Mouse (Mus musculus) neutrophil, adult 65 days (primary cell): ENCODE measurements around the gene Spats1. TPM values are rescaled to one million over a fixed set of nuclear protein-coding genes. Genes with fewer than 3 reads are reported as not detected.

Experiments used
- total RNA-seq: library from RNA; stranded (reverse); gene quantifications from 2 replicates; pipeline ENCODE4 v1.2.4, GENCODE M21; 2023

Spats1 gene
- not detected in 2 replicates for total RNA-seq

GRCm38 (mm10) chr17:45474669-45475465, at the start of gene Spats1:
Gene Spats1 (minus strand): TSS chr17:45475415.

GRCm38 (mm10) chr17:45523263-45523662, 48.0 kb upstream of the Spats1 start, which contains the start of gene Tcte1:
Gene Tcte1 (plus strand): TSS chr17:45523434.

GRCm38 (mm10) chr17:45506700-45507189, 31.5 kb upstream of the Spats1 start, which contains the start of gene Aars2:
Gene Aars2 (plus strand): TSS chr17:45506841.

GRCm38 (mm10) chr17:45433419-45434261, 41.6 kb downstream of the Spats1 start, which contains the start of gene Cdc5l:
Gene Cdc5l (minus strand): TSS chr17:45433737.

Other genes with a start within 250 kb of the Spats1 start
- gene Cdc5l, start 41.7 kb downstream of the Spats1 start, total RNA-seq: 57.2 and 64.9 TPM in 2 replicates
- 4.8 TPM in 2 replicates for gene Aars2, start 31.4 kb upstream of the Spats1 start, total RNA-seq
- gene Tcte1, start 48.0 kb upstream of the Spats1 start, total RNA-seq: not detected in 2 replicates
- 0.09 TPM in 1 of 2 replicates, not detected in the other for gene Tmem151b, start 74.3 kb upstream of the Spats1 start, total RNA-seq
- 64.3 and 78.1 TPM in 2 replicates for gene Nfkbie, start 80.3 kb upstream of the Spats1 start, total RNA-seq
- 30.4 and 35.4 TPM in 2 replicates for gene Slc35b2, start 88.5 kb upstream of the Spats1 start, total RNA-seq
- gene Hsp90ab1, start 97.9 kb upstream of the Spats1 start, total RNA-seq: 435 and 451 TPM in 2 replicates
- 16.9 and 20.1 TPM in 2 replicates for gene Slc29a1, start 124.2 kb upstream of the Spats1 start, total RNA-seq
- gene Mymx, start 126.7 kb upstream of the Spats1 start, total RNA-seq: not detected in 2 replicates
- 1.0 and 4.6 TPM in 2 replicates for gene Capn11, start 183.9 kb upstream of the Spats1 start, total RNA-seq
- 22.0 and 29.5 TPM in 2 replicates for gene Mrpl14, start 210.9 kb upstream of the Spats1 start, total RNA-seq
- 27.4 and 43.8 TPM in 2 replicates for gene Tmem63b, start 211.5 kb upstream of the Spats1 start, total RNA-seq